Comparison of ENCODE assay signal across 11 mouse cellular contexts in genomic region chr2:144868827-144869226, GRCm38 (mm10). TPM values are rescaled to one million over a fixed set of nuclear protein-coding genes. Genes with fewer than 3 reads are reported as not detected.
DNase-seq lines count a peak whose midpoint lies in the region; ATAC-seq and TF ChIP-seq lines count a peak whose summit lies in the region.
"Had no signal": no experiment of that assay in that cellular context is flagged by ENCODE, and none has a peak within 500 bp of the region (broad histone marks: within the 10 kb centered on the region; RNA-seq: fewer than 3 reads in every experiment).

No protein-coding gene starts in this region.

- DNase-seq in embryo, embryonic 11 days, result peak; percentile 20
- DNase-seq in embryo, embryonic 9.5 days (ENCODE audit: extremely low spot score), result no peak
- DNase-seq in layer of hippocampus, adult 9-10 months (ENCODE audit: low spot score), result peak; percentile 16
- DNase-seq in layer of hippocampus, postnatal 14 days (ENCODE audit: low spot score in 2 of 2), result no peak
- peak; percentile 25 for DNase-seq in adrenal gland, adult 2 months
- DNase-seq in lung, embryonic 14.5 days, result peak; percentile 47
- DNase-seq in spleen, postnatal 10 days (ENCODE audit: low spot score in 2 of 2), result no peak
- no peak for DNase-seq in spleen, adult 12 weeks (ENCODE audit: low spot score)

- H3K9me3 ChIP-seq in lung, embryonic 14.5 days (ENCODE audit: low read depth, low read length), result no peaks in the 10 kb centered on the region
- H3K9me3 ChIP-seq: hindbrain, embryonic 15.5 days; midbrain, embryonic 15.5 days had no signal

- H3K27ac ChIP-seq in lung, embryonic 14.5 days (ENCODE audit: low read depth), result no peak overlapping the region
- H3K27ac ChIP-seq: hindbrain, embryonic 15.5 days; midbrain, embryonic 15.5 days had no signal

- H3K36me3 ChIP-seq in lung, embryonic 14.5 days (ENCODE audit: insufficient read depth), result no peaks in the 10 kb centered on the region
- H3K36me3 ChIP-seq: hindbrain, embryonic 15.5 days; midbrain, embryonic 15.5 days had no signal

- H3K9ac ChIP-seq in lung, embryonic 14.5 days, result no peak overlapping the region
- H3K9ac ChIP-seq: hindbrain, embryonic 15.5 days; midbrain, embryonic 15.5 days had no signal

- no peak overlapping the region for H3K4me2 ChIP-seq in lung, embryonic 14.5 days
- H3K4me2 ChIP-seq: hindbrain, embryonic 15.5 days; midbrain, embryonic 15.5 days had no signal

- peak; percentile 40 for TF ChIP-seq CTCF in lung, embryonic 14.5 days (IDR thresholded peaks at IDR 0.05; ENCODE audit: low read depth)

- ATAC-seq in lung, embryonic 14.5 days (ENCODE audit: insufficient read depth), result no peak
- ATAC-seq: midbrain, embryonic 15.5 days had no signal

- H3K4me1 ChIP-seq in lung, embryonic 14.5 days (ENCODE audit: insufficient read depth), result no peaks in the 10 kb centered on the region
- H3K4me1 ChIP-seq: hindbrain, embryonic 15.5 days; midbrain, embryonic 15.5 days had no signal

- 74% methylated on average over 2 of the region's 2 CpGs for WGBS in lung, embryonic 14.5 days

- H3K4me3 ChIP-seq in lung, embryonic 14.5 days (ENCODE audit: low read depth, low read length), result no peak overlapping the region
- H3K4me3 ChIP-seq: hindbrain, embryonic 15.5 days; midbrain, embryonic 15.5 days had no signal

- H3K27me3 ChIP-seq in lung, embryonic 14.5 days (ENCODE audit: insufficient read depth, low read length), result no peaks in the 10 kb centered on the region
- H3K27me3 ChIP-seq: hindbrain, embryonic 15.5 days; midbrain, embryonic 15.5 days had no signal

RNA-seq across cellular contexts. Expression of gene Scp2d1, which starts 45.4 kb away (rescaled TPM):
- total RNA-seq in layer of hippocampus, postnatal 14 days (2021), result not detected
- not detected for total RNA-seq in adrenal gland, adult 2 months (2021)
- not detected in 2 replicates for polyA plus RNA-seq in adrenal gland, adult 2 months (2012; rRNA removed)
- polyA plus RNA-seq in lung, embryonic 14.5 days (2014; fragmentation: Nextera tagmentation; extraction: Ambion mirVana), result not detected in 2 replicates
- polyA plus RNA-seq: hindbrain, embryonic 15.5 days; limb, embryonic 14.5 days; midbrain, embryonic 15.5 days had no signal

Comparison
In these comparisons a context has a peak if more than half of its experiments do, and no peak if none do; other contexts are left out.
1. DNase-seq: peak in embryo, embryonic 11 days (single experiment), layer of hippocampus, adult 9-10 months (single experiment), adrenal gland, adult 2 months (single experiment) and lung, embryonic 14.5 days (single experiment); none in embryo, embryonic 9.5 days (single experiment), layer of hippocampus, postnatal 14 days (0 of 2), spleen, postnatal 10 days (0 of 2) and spleen, adult 12 weeks (single experiment).